Mouse (Mus musculus): Measurements from ENCODE around the gene Capn12. TPM values are rescaled to one million over a fixed set of nuclear protein-coding genes. Genes with fewer than 3 reads are reported as not detected.

The Capn12 gene
- under 1 TPM in 1 of 2 experiments, not detected in 1; 0.15 TPM for total RNA-seq (2021)
- long read RNA-seq, experiment 1 = 0 reads
- long read RNA-seq, experiment 2 = 0 reads

DNA sequence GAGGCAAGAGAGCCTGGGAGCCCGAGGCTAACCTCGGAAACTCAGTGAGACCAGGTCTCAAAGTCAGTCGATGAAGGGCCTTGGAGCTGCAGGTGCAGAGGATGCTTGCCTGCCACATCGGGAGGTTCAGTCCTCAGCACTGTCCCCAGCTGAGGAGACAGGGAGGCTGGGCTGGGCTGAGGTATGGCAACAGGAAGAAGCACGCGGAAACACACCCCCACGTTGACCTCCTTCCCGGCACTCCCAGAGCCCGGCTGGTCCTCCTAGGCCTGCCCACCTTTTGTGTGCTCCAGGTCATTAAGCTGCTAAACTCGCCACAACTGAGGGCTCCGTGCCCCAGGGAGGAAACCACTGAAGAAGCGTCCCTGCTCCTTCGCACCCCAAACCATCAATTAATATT is at the start of gene Capn12:
Gene Capn12, plus strand, starts transcription at position 224 of the 400 bp plus-strand sequence.
- intact Hi-C loops (cut with DNase I) = no loop called here
- no peak for DNase-seq

GRCm38 (mm10) chr7:28832137-28832536 is 49.1 kb upstream of the Capn12 start:
- intact Hi-C loops (cut with DNase I) = no loop called here
- no peak for DNase-seq

GRCm38 (mm10) chr7:28833723-28834347 is 47.4 kb upstream of the Capn12 start, which contains the start of gene Lgals4:
Gene Lgals4 (plus strand): TSS chr7:28833854.
- intact Hi-C loops (cut with DNase I) = no loop called here
- no peak for DNase-seq

- intact Hi-C loops (cut with DNase I) = loop anchor here (1.0 kb wide), 1 partner anchor 34 kb away; no protein-coding TSS in a partner anchor
- no peak for DNase-seq
These were observed 44.3 kb upstream of the Capn12 start for GRCm38 (mm10) chr7:28836936-28837335.

DNA sequence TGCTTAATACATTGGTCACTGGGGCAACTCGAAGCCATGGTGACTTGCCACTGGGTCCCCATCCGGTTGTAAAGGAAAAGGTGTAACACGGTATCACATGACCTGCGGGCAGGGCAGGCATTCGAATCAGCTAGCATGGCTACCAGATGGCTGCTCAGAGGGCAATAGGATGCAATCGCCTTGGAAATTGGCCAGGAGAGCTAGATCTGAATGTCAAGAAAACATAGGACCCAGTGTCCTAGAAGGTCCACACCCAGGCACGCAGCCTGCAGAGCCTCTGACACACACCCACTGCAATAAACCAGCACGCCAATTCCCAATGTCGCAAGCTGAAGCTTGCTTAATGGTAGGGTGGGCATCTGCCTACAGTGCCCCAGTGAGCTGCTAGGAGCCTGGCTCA is 42.9 kb upstream of the Capn12 start:
- DNase-seq = no peak
- intact Hi-C loops (cut with DNase I) = no loop called here

DNA sequence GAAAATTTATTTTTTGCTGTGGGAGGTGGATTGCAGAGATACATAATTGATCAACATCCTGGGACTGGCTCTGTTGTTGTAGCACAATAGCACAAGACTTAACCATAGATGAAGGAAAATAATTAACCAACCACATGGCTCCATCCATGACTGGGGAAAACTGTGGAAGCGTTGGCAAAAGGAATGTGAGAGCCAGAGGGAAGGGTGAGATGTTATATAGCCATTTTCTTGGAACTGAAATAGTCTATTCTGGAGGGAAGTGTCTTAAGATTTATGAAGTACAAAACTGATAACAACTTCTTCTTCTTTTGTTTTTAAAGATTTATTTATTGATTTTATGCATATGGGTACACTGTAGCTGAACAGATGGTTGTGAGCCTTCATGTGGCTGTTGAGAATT is 33.9 kb upstream of the Capn12 start:
- no peak for DNase-seq
- intact Hi-C loops (cut with DNase I) = no loop called here

DNA sequence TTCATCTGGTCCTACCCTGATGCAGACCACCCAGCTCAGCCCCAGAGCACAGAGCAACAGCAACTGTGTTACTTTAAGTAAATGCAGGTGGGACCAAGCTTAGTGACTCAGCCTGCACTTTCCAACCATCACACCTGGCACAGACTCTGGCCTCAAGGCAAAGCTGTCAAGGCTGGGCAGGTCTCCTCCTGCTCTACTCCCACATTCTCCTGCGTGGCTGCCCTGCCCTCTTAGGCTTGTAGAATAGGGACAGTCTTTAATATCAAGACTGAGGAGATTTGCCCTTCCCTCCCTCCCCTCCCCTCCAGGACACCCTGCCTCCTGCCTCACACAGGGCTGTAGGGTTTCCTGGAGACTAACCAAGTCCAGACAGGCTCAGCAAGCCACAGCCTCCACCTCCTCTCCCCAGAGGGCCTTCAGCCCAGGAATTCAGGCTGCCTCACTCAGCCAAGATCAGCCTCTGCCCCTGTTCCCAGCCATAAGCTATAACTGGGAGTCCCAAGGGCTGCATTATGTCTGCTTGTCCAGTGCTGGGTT is 31.5 kb upstream of the Capn12 start:
- intact Hi-C loops (cut with DNase I) = no loop called here
- no peak for DNase-seq

- DNase-seq = no peak
- intact Hi-C loops (cut with DNase I) = no loop called here
These were observed 30.6 kb upstream of the Capn12 start for GRCm38 (mm10) chr7:28850642-28851041.

- intact Hi-C loops (cut with DNase I) = no loop called here
- DNase-seq = no peak
These were observed 21.3 kb upstream of the Capn12 start for GRCm38 (mm10) chr7:28859953-28860352.

- intact Hi-C loops (cut with DNase I) = no loop called here
- DNase-seq = no peak
These were observed 20.3 kb upstream of the Capn12 start for GRCm38 (mm10) chr7:28860898-28861297.

- intact Hi-C loops (cut with DNase I) = no loop called here
- no peak for DNase-seq
These were observed 18.3 kb upstream of the Capn12 start for GRCm38 (mm10) chr7:28862817-28863499.

GRCm38 (mm10) chr7:28863540-28863939 is 17.7 kb upstream of the Capn12 start, which contains the start of gene Lgals7:
Gene Lgals7 (plus strand): TSS chr7:28863853.
- no peak for DNase-seq
- intact Hi-C loops (cut with DNase I) = no loop called here

- DNase-seq = no peak
- intact Hi-C loops (cut with DNase I) = no loop called here
These were observed 16.9 kb upstream of the Capn12 start for GRCm38 (mm10) chr7:28864288-28864750.

GRCm38 (mm10) chr7:28865481-28866300 is 15.5 kb upstream of the Capn12 start:
- DNase-seq = peak; percentile 68 to 80
- intact Hi-C loops (cut with DNase I) = loop anchor here (2.0 kb wide), 1 partner anchor 69 kb away; no protein-coding TSS in a partner anchor

GRCm38 (mm10) chr7:28866769-28867507 is 14.3 kb upstream of the Capn12 start:
- intact Hi-C loops (cut with DNase I) = loop anchor here (2.0 kb wide), 1 partner anchor 70 kb away; no protein-coding TSS in a partner anchor
- DNase-seq = no peak

GRCm38 (mm10) chr7:28867508-28868340 is 13.5 kb upstream of the Capn12 start:
- peak; percentile 73 to 75 for DNase-seq
- intact Hi-C loops (cut with DNase I) = loop anchor here (2.0 kb wide), 1 partner anchor 71 kb away; no protein-coding TSS in a partner anchor

- no peak for DNase-seq
- intact Hi-C loops (cut with DNase I) = no loop called here
These were observed 10.1 kb upstream of the Capn12 start for GRCm38 (mm10) chr7:28870901-28871664.

DNA sequence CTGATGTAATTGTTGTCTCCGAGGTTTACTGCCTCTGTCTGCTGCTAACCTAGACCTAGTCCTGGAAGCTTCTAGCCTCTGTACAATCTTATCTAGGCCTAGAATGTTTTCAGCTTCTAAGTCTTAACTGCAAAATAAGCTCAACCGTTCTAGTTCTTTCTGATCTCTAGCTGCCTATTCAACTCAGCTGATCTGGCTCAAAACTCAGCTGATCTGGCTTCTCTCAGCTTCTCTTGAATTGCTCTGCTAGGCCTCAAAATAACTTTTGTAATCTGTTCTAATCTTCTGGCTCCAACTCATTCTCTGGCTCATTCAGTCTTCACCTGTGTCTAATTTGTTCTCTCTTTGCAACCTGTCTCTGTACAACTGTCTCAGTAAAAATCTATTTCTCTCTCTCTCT is 6.7 kb upstream of the Capn12 start:
- intact Hi-C loops (cut with DNase I) = no loop called here
- no peak for DNase-seq
